Mouse (Mus musculus) heart, embryonic 16.5 days (tissue): ENCODE measurements around the gene Uap1l1. TPM values are rescaled to one million over a fixed set of nuclear protein-coding genes. Genes with fewer than 3 reads are reported as not detected.

Source experiments
- ATAC-seq: fragments of 200-750 bp; cut with Nextera tagmentation; replicated peaks from 2 replicates; pipeline ENCODE4 v1.8.0; 2017; ENCODE audit warnings: moderate number of reproducible peaks; ENCODE audit not compliant: insufficient read depth, low FRiP score; ENCODE audit errors: extremely low read depth
- H3K27ac ChIP-seq: fragments of 300-500 bp; sonication (generic); 2 replicates; pipeline ENCODE4 v1.5.1; 2014; ENCODE audit warnings: mild to moderate bottlenecking, low read length, control low read depth, moderate library complexity
- H3K27me3 ChIP-seq: fragments of 300-500 bp; sonication (generic); 2 replicates; pipeline ENCODE4 v1.6.1; 2014; ENCODE audit warnings: low read length, mixed read lengths; ENCODE audit not compliant: control insufficient read depth, insufficient read depth
- H3K36me3 ChIP-seq: fragments of 300-500 bp; sonication (generic); 2 replicates; pipeline ENCODE4 v1.6.1; 2014; ENCODE audit not compliant: control insufficient read depth, insufficient read depth
- H3K4me1 ChIP-seq: fragments of 300-500 bp; sonication (generic); 2 replicates; pipeline ENCODE4 v1.6.1; 2014; ENCODE audit warnings: low read length, mixed read lengths; ENCODE audit not compliant: control insufficient read depth, insufficient read depth
- H3K4me2 ChIP-seq: fragments of 300-500 bp; sonication (generic); 2 replicates; pipeline ENCODE4 v1.6.1; 2014; ENCODE audit warnings: low read depth, mild to moderate bottlenecking, control low read depth, low read length
- H3K4me3 ChIP-seq: fragments of 300-500 bp; sonication (generic); 2 replicates; pipeline ENCODE4 v1.5.1; 2014; ENCODE audit warnings: mild to moderate bottlenecking, control low read depth, low read length
- H3K9ac ChIP-seq: fragments of 300-500 bp; sonication (generic); 2 replicates; pipeline ENCODE4 v1.6.1; 2014; ENCODE audit warnings: low read length, control low read depth
- H3K9me3 ChIP-seq: fragments of 300-500 bp; sonication (generic); replicated peaks from 2 replicates; pipeline ENCODE4 v1.6.1; 2016; ENCODE audit warnings: low read length; ENCODE audit not compliant: control insufficient read depth
- WGBS: fragments of 180-500 bp; shearing (Covaris S2); extraction: QIAGEN DNeasy Blood & Tissue Kit; methylation state at CpG from one replicate; pipeline ENCODE4 v1.1.7; 2014; 5-methylcytosine and 5-hydroxymethylcytosine counted together
- polyA plus RNA-seq: library from polyadenylated mRNA; unstranded; fragments of >200 nt; fragmentation: Nextera tagmentation; extraction: Ambion mirVana; gene quantifications from 2 replicates; pipeline ENCODE4 v1.2.1, GENCODE M21; 2015

The Uap1l1 gene
- polyA plus RNA-seq, 1 experiment from 2014 or later, result 18.8 TPM

- Histone ChIP-seq H3K9ac (peak within 1 kb of the TSS; percentile 56), H3K36me3 (peaks cover 6% of the 10 kb centered on the region; the same call in 1 of the 2 replicates), H3K9me3 (no peaks in the 10 kb centered on the region), H3K4me2 (peak within 1 kb of the TSS; percentile 89), H3K4me1 (peaks cover 8% of the 10 kb centered on the region), H3K27ac (no peak within 1 kb of the TSS), H3K27me3 (no peaks in the 10 kb centered on the region), H3K4me3 (peak within 1 kb of the TSS; percentile 58)
- WGBS, result 3% methylated on average over 13 of the region's 13 CpGs
- ATAC-seq, result peak; percentile 70
These were observed 9.0 kb downstream of the Uap1l1 start, which contains the start of gene Dpp7 for GRCm38 (mm10) chr2:25356208-25357079. Dpp7 (minus strand) TSS chr2:25356359.

GRCm38 (mm10) chr2:25355419-25356066 lies 9.9 kb downstream of the Uap1l1 start:
- H3K4me1 ChIP-seq, result peaks cover 8% of the 10 kb centered on the region
- peak overlapping the region; percentile 56 for H3K9ac ChIP-seq
- ATAC-seq, result no peak
- peak overlapping the region; percentile 58 for H3K4me3 ChIP-seq
- H3K4me2 ChIP-seq, result peak overlapping the region; percentile 89
- H3K36me3 ChIP-seq, result peaks cover 7% of the 10 kb centered on the region
- 30% methylated on average over 18 of the region's 18 CpGs for WGBS
- no peak overlapping the region for H3K27ac ChIP-seq
- no peaks in the 10 kb centered on the region for H3K27me3 ChIP-seq
- H3K9me3 ChIP-seq, result no peaks in the 10 kb centered on the region

- no peak overlapping the region for H3K4me3 ChIP-seq
- WGBS, result 81% methylated on average over 6 of the region's 6 CpGs
- no peak overlapping the region for H3K27ac ChIP-seq
- H3K4me2 ChIP-seq, result no peak overlapping the region
- peaks cover 20% of the 10 kb centered on the region for H3K36me3 ChIP-seq
- no peaks in the 10 kb centered on the region for H3K27me3 ChIP-seq
- no peak overlapping the region for H3K9ac ChIP-seq
- no peaks in the 10 kb centered on the region for H3K9me3 ChIP-seq
- peaks cover 8% of the 10 kb centered on the region for H3K4me1 ChIP-seq
- no peak for ATAC-seq
These were observed 11.3 kb downstream of the Uap1l1 start for GRCm38 (mm10) chr2:25354211-25354610.

- no peak overlapping the region for H3K27ac ChIP-seq
- no peak for ATAC-seq
- no peak overlapping the region for H3K4me3 ChIP-seq
- no peak overlapping the region for H3K9ac ChIP-seq
- H3K36me3 ChIP-seq, result peaks cover 41% of the 10 kb centered on the region
- WGBS, result 96% methylated on average over 3 of the region's 3 CpGs
- H3K4me1 ChIP-seq, result peaks cover under 1% of the 10 kb centered on the region; the same call in 1 of the 2 replicates
- no peaks in the 10 kb centered on the region for H3K27me3 ChIP-seq
- H3K9me3 ChIP-seq, result no peaks in the 10 kb centered on the region
- H3K4me2 ChIP-seq, result no peak overlapping the region
These were observed 14.8 kb downstream of the Uap1l1 start for GRCm38 (mm10) chr2:25350701-25351100.

- H3K27ac ChIP-seq, result no peak overlapping the region
- no peak overlapping the region for H3K4me2 ChIP-seq
- no peaks in the 10 kb centered on the region for H3K9me3 ChIP-seq
- peaks cover 52% of the 10 kb centered on the region for H3K36me3 ChIP-seq
- ATAC-seq, result no peak
- WGBS, result 94% methylated on average over 4 of the region's 4 CpGs
- no peaks in the 10 kb centered on the region for H3K27me3 ChIP-seq
- H3K4me1 ChIP-seq, result no peaks in the 10 kb centered on the region
- no peak overlapping the region for H3K9ac ChIP-seq
- H3K4me3 ChIP-seq, result no peak overlapping the region
These were observed 16.0 kb downstream of the Uap1l1 start for GRCm38 (mm10) chr2:25349499-25349898.

- WGBS, result 90% methylated on average over 7 of the region's 7 CpGs
- H3K4me1 ChIP-seq, result no peaks in the 10 kb centered on the region
- peaks cover 58% of the 10 kb centered on the region for H3K36me3 ChIP-seq
- H3K27me3 ChIP-seq, result no peaks in the 10 kb centered on the region
- H3K27ac ChIP-seq, result no peak overlapping the region
- no peaks in the 10 kb centered on the region for H3K9me3 ChIP-seq
- no peak for ATAC-seq
- no peak overlapping the region for H3K9ac ChIP-seq
- no peak overlapping the region for H3K4me2 ChIP-seq
- no peak overlapping the region for H3K4me3 ChIP-seq
These were observed 17.3 kb downstream of the Uap1l1 start for GRCm38 (mm10) chr2:25348162-25348561.

GRCm38 (mm10) chr2:25338303-25338702 lies 27.2 kb downstream of the Uap1l1 start:
- H3K4me2 ChIP-seq, result no peak overlapping the region
- no peak overlapping the region for H3K4me3 ChIP-seq
- H3K9ac ChIP-seq, result no peak overlapping the region
- H3K9me3 ChIP-seq, result no peaks in the 10 kb centered on the region
- H3K36me3 ChIP-seq, result peaks cover 44% of the 10 kb centered on the region
- H3K4me1 ChIP-seq, result peaks cover 4% of the 10 kb centered on the region
- no peak overlapping the region for H3K27ac ChIP-seq
- ATAC-seq, result no peak
- H3K27me3 ChIP-seq, result no peaks in the 10 kb centered on the region
- WGBS, result 86% methylated on average over 6 of the region's 6 CpGs

GRCm38 (mm10) chr2:25333569-25333968 lies 31.9 kb downstream of the Uap1l1 start:
- Histone ChIP-seq H3K4me1 (peaks cover 15% of the 10 kb centered on the region), H3K27me3 (no peaks in the 10 kb centered on the region), H3K4me3 (peak overlapping the region; percentile 96), H3K36me3 (peaks cover 34% of the 10 kb centered on the region), H3K9ac (peak overlapping the region; percentile 97), H3K9me3 (no peaks in the 10 kb centered on the region), H3K4me2 (peak overlapping the region; percentile 98), H3K27ac (no peak overlapping the region)
- 79% methylated on average over 2 of the region's 2 CpGs for WGBS
- ATAC-seq, result no peak
